Mouse (Mus musculus): ENCODE data around the gene Entpd7.

- TF ChIP-seq CTCF (IDR thresholded peaks at IDR 0.05; ENCODE audit: low read depth, low read length) (no peak), POLR2A (IDR thresholded peaks at IDR 0.05; ENCODE audit: extremely low read depth, insufficient read depth, low read length) (no peak)
These were observed 18.4 kb upstream of the Entpd7 start for GRCm38 (mm10) chr19:43671054-43671453.
